Mouse (Mus musculus): ENCODE results near the gene Lpp.

GRCm38 (mm10) chr16:24427606-24428005, 34.3 kb downstream of the Lpp start:
- TF ChIP-seq CTCF (IDR thresholded peaks at IDR 0.05; ENCODE audit: control insufficient read depth, insufficient read depth, low read length) (no peak), POLR2A (IDR thresholded peaks at IDR 0.05; ENCODE audit: borderline replicate concordance, control insufficient read depth, low read depth, low read length) (no peak)
